Mouse (Mus musculus): ENCODE results near the gene Phf2. TPM values are rescaled to one million over a fixed set of nuclear protein-coding genes. Genes with fewer than 3 reads are reported as not detected.
A peak's percentile ranks its signal among the peaks of the same experiment; 100 is the strongest.

Phf2 gene
- polyA plus RNA-seq, 1 experiment from 2014 or later: 10.6 TPM

DNA sequence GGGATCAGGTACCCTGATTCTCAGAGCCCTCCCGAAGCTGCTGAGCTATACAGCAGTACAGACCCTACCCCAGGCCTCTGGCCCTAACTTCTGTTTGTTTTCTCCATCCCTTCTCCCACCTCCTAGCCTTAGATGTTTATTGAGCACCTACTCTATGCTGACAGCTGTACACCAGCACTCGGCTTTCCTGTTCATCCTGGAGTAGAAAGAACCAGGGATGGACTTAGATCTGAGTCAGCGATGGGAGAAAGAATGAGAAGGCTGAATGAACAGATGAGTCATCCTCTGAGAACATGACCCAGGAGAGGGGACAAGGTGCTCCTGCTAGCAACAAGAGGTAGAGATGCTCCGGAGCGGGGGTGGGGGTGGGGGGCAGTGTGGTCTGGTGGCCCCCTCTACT is 1.8 kb upstream of the Phf2 start:
- no peak overlapping the region for H3K4me3 ChIP-seq
- no peak for ATAC-seq
- 83% methylated on average over 5 of the region's 5 CpGs for WGBS
- no peak overlapping the region for H3K27ac ChIP-seq
- peak overlapping the region; percentile 99; the same call in 1 of the 2 replicates for H3K9ac ChIP-seq
- H3K9me3 ChIP-seq (replicated peaks): no peaks in the 10 kb centered on the region
- no peaks in the 10 kb centered on the region for H3K27me3 ChIP-seq
- H3K4me2 ChIP-seq: no peak overlapping the region
- peaks cover 34% of the 10 kb centered on the region for H3K4me1 ChIP-seq
- H3K36me3 ChIP-seq (ENCODE audit: poor library complexity, severe bottlenecking): peaks cover 9% of the 10 kb centered on the region; the same call in 1 of the 2 replicates

DNA sequence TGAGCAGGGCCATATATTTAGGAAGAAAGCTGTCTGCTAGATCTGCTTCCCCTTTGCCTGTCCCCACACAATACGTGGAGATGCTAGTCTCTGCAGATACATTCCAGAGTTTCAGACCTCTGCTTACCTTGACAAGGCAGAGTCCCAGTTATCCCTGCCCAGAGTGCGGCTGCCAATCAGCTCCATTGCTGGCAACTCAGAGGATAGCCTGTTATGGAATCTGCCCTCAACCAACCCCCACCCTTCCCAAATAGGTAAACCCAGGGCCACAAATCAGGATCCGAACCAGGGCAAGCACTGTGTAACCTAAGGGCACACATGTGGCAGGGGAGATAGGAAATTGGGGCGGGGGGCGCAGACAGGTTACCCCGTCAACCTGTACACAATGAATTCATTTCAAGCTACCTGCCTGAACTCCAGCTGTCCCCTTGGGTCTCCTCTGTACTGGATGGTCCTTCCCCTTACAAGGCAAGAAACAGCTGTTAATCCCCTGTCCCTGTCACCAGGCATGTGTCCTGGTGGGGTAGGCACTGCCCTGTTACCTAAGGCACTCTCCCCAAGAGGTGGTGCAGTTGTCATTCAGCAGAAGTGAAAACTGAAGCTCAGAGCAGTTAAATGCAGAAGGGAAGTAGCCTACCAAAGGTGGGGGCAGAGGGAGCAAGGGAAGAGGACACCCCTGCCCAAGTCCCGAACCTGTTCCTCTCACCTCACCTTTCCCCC is 1.1 kb upstream of the Phf2 start:
- Histone ChIP-seq H3K4me3 (peak overlapping the region; percentile 94), H3K27ac (no peak overlapping the region), H3K9ac (peak overlapping the region; percentile 99), H3K27me3 (no peaks in the 10 kb centered on the region), H3K9me3 (replicated peaks) (no peaks in the 10 kb centered on the region), H3K4me2 (peak overlapping the region; percentile 80), H3K4me1 (peaks cover 40% of the 10 kb centered on the region), H3K36me3 (ENCODE audit: poor library complexity, severe bottlenecking) (peaks cover 9% of the 10 kb centered on the region; the same call in 1 of the 2 replicates)
- peak; percentile 6; the same call in 1 of the 2 replicates for ATAC-seq
- WGBS: 69% methylated on average over 7 of the region's 7 CpGs

- peak overlapping the region; percentile 99 for H3K9ac ChIP-seq
- H3K9me3 ChIP-seq (replicated peaks): no peaks in the 10 kb centered on the region
- peak overlapping the region; percentile 90 for H3K4me2 ChIP-seq
- H3K27me3 ChIP-seq: no peaks in the 10 kb centered on the region
- 2% methylated on average over 63 of the region's 102 CpGs for WGBS
- peak overlapping the region; percentile 77 for H3K27ac ChIP-seq
- H3K4me1 ChIP-seq: peaks cover 48% of the 10 kb centered on the region
- peak; percentile 56 for ATAC-seq
- H3K36me3 ChIP-seq (ENCODE audit: poor library complexity, severe bottlenecking): no peaks in the 10 kb centered on the region
- H3K4me3 ChIP-seq: peak overlapping the region; percentile 94
Observed at GRCm38 (mm10) chr13:48869950-48870770, 759 bp downstream of the Phf2 start.

DNA sequence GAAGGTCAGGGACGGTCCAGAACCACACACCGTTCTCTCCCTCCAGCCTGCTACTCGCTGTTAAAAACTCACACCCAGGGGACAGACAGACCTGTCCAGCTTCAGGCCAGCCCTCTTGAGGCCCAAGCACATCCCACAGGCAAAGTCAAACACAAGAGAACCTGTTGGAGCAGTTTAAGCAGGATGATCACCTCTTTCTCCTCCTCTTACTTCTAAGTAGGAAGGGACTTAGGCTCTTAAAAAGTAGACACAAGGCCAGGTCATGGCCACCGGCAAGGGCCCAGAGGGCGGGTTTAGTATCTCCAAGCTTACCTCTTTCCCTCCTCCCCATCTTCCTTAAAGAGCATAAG is 1.3 kb downstream of the Phf2 start:
- Histone ChIP-seq H3K27ac (peak overlapping the region; percentile 77), H3K36me3 (ENCODE audit: poor library complexity, severe bottlenecking) (no peaks in the 10 kb centered on the region), H3K9me3 (replicated peaks) (no peaks in the 10 kb centered on the region), H3K4me1 (peaks cover 51% of the 10 kb centered on the region), H3K4me2 (peak overlapping the region; percentile 90), H3K9ac (peak overlapping the region; percentile 99), H3K27me3 (no peaks in the 10 kb centered on the region), H3K4me3 (peak overlapping the region; percentile 94)
- 14% methylated on average over 5 of the region's 5 CpGs for WGBS
- ATAC-seq: no peak

DNA sequence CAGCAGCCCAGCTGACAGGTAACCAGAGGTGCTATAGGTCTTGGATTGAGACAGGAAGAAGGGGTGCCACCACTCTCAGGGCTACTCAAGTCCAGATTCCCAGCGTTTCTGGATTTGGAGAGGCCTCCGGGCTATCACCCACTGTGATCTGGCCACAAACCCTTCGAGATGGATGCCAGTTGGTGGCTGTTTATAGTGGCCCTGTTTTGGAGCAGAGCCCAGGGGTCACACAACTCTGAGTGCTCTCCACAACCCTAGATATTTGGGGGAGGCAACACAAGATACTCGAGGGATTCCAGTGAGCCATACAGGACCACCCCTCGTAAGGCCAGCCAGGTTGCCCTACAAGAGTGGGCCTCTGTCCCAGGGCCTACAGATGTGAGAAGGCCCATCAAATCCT is 1.8 kb downstream of the Phf2 start:
- Histone ChIP-seq H3K9me3 (replicated peaks) (no peaks in the 10 kb centered on the region), H3K36me3 (ENCODE audit: poor library complexity, severe bottlenecking) (no peaks in the 10 kb centered on the region), H3K4me2 (peak overlapping the region; percentile 90), H3K27ac (0 out of 2 replicates have a peak overlapping the region, but pooled peaks have one; percentile 77), H3K4me3 (peak overlapping the region; percentile 94), H3K4me1 (peaks cover 51% of the 10 kb centered on the region), H3K27me3 (no peaks in the 10 kb centered on the region), H3K9ac (peak overlapping the region; percentile 99)
- WGBS: 14% methylated on average over 5 of the region's 5 CpGs
- ATAC-seq: no peak

DNA sequence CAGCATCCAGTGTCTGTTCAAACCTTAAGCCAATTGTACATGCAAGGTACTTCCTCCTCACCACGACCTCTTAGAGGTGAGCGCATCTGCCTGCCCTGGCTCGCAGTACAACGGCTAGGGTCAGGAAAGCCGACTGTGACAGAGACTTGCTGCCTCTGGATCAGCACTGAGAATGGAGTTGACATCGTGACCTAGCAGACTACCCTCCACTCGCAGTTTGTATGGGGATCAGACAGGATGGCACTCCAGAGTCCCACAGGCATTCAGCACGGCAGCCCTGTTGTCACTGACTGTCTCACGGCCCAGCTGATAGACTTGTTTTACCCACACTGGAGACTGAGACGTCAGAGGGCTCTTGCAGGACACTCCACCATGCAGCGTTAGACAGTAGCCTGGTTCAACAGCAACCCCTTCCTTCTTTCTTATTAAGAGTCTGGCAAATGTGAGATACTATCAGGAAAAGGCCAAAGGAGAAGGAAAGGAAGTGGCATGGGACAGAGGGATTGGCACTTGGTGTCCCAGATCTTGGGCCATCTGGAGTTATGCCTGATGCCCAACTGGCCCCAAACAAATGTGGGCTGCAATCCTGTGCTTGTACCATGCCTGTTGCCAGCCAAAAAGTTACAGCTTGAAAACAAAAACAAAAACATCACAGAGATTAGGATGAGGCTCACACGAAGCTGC is 6.1 kb downstream of the Phf2 start:
- H3K9me3 ChIP-seq (replicated peaks): 0 out of 2 replicates have a peak, but pooled peaks cover 4% of the 10 kb centered on the region
- no peak overlapping the region for H3K4me2 ChIP-seq
- peaks cover 45% of the 10 kb centered on the region for H3K4me1 ChIP-seq
- H3K9ac ChIP-seq: no peak overlapping the region
- no peak overlapping the region for H3K4me3 ChIP-seq
- ATAC-seq: no peak
- WGBS: 81% methylated on average over 12 of the region's 12 CpGs
- H3K27ac ChIP-seq: no peak overlapping the region
- H3K36me3 ChIP-seq (ENCODE audit: poor library complexity, severe bottlenecking): no peaks in the 10 kb centered on the region
- H3K27me3 ChIP-seq: no peaks in the 10 kb centered on the region

DNA sequence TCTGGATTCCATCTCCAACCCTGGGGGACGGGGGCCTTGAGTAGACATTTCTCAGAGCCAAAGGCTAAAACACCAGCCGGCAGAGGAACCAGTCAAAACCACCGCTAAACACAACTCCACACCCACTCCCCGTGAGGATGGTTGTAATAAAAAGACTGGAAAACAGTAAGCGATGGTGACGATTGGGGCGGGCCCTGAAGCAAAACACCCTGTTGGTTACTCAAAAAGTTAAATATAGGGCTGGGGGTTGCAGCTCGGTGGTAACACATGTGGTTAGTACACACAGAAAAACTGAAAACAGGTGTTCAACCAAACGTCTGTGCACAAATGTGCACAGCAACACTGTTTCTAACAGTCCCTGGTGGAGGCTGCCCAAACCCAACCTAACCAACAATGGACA is 7.4 kb downstream of the Phf2 start:
- no peak overlapping the region for H3K4me2 ChIP-seq
- 0 out of 2 replicates have a peak, but pooled peaks cover 4% of the 10 kb centered on the region for H3K9me3 ChIP-seq (replicated peaks)
- no peak overlapping the region for H3K27ac ChIP-seq
- H3K27me3 ChIP-seq: no peaks in the 10 kb centered on the region
- no peak for ATAC-seq
- no peak overlapping the region for H3K9ac ChIP-seq
- H3K4me1 ChIP-seq: peaks cover 43% of the 10 kb centered on the region
- no peak overlapping the region for H3K4me3 ChIP-seq
- 82% methylated on average over 9 of the region's 9 CpGs for WGBS
- H3K36me3 ChIP-seq (ENCODE audit: poor library complexity, severe bottlenecking): no peaks in the 10 kb centered on the region

GRCm38 (mm10) chr13:48861913-48862312 is 9.0 kb downstream of the Phf2 start:
- H3K36me3 ChIP-seq (ENCODE audit: poor library complexity, severe bottlenecking): no peaks in the 10 kb centered on the region
- H3K27ac ChIP-seq: no peak overlapping the region
- H3K27me3 ChIP-seq: no peaks in the 10 kb centered on the region
- peaks cover 43% of the 10 kb centered on the region for H3K4me1 ChIP-seq
- no peak for ATAC-seq
- H3K9me3 ChIP-seq (replicated peaks): 0 out of 2 replicates have a peak, but pooled peaks cover 4% of the 10 kb centered on the region
- H3K4me3 ChIP-seq: no peak overlapping the region
- H3K9ac ChIP-seq: no peak overlapping the region
- 100% methylated on average over 1 of the region's 1 CpGs for WGBS
- H3K4me2 ChIP-seq: no peak overlapping the region

DNA sequence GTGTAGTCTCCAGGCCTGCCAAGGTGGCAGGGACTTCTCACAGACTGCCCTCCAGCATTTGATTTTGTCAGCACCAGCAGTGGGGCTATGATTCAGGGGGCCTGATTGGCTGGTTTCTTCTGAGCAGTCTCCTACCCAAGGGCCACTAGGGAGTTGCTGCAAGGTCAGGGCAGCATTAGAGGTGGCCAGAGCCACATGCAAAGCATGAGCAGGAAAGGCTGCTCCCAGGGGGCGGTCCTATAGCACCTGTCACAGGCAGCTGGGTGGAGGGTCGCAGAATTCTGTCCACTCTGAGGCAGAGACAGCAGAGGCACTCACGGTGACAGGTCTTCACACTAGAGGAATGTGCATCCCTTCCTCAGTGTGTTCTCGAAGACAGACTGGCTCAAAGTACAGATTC is 12.1 kb downstream of the Phf2 start:
- peak overlapping the region; percentile 10; the same call in 1 of the 2 replicates for H3K9ac ChIP-seq
- H3K9me3 ChIP-seq (replicated peaks): 0 out of 2 replicates have a peak, but pooled peaks cover 4% of the 10 kb centered on the region
- WGBS: 71% methylated on average over 4 of the region's 4 CpGs
- H3K27me3 ChIP-seq: no peaks in the 10 kb centered on the region
- no peak overlapping the region for H3K4me3 ChIP-seq
- no peak overlapping the region for H3K27ac ChIP-seq
- H3K4me1 ChIP-seq: peaks cover 54% of the 10 kb centered on the region
- no peak for ATAC-seq
- no peaks in the 10 kb centered on the region for H3K36me3 ChIP-seq (ENCODE audit: poor library complexity, severe bottlenecking)
- no peak overlapping the region for H3K4me2 ChIP-seq

GRCm38 (mm10) chr13:48858054-48858453 is 12.9 kb downstream of the Phf2 start:
- H3K4me2 ChIP-seq: no peak overlapping the region
- 0 out of 2 replicates have a peak, but pooled peaks cover 4% of the 10 kb centered on the region for H3K9me3 ChIP-seq (replicated peaks)
- 59% methylated on average over 6 of the region's 6 CpGs for WGBS
- no peak overlapping the region for H3K4me3 ChIP-seq
- no peak for ATAC-seq
- H3K36me3 ChIP-seq (ENCODE audit: poor library complexity, severe bottlenecking): no peaks in the 10 kb centered on the region
- peak overlapping the region; percentile 10; the same call in 1 of the 2 replicates for H3K9ac ChIP-seq
- peaks cover 55% of the 10 kb centered on the region for H3K4me1 ChIP-seq
- H3K27me3 ChIP-seq: no peaks in the 10 kb centered on the region
- H3K27ac ChIP-seq: 0 out of 2 replicates have a peak overlapping the region, but pooled peaks have one; percentile 7

- 41% methylated on average over 7 of the region's 7 CpGs for WGBS
- Histone ChIP-seq H3K9ac (no peak overlapping the region), H3K4me3 (no peak overlapping the region), H3K27ac (0 out of 2 replicates have a peak overlapping the region, but pooled peaks have one; percentile 7), H3K4me2 (no peak overlapping the region), H3K4me1 (peaks cover 55% of the 10 kb centered on the region), H3K9me3 (replicated peaks) (0 out of 2 replicates have a peak, but pooled peaks cover 4% of the 10 kb centered on the region), H3K36me3 (ENCODE audit: poor library complexity, severe bottlenecking) (no peaks in the 10 kb centered on the region), H3K27me3 (no peaks in the 10 kb centered on the region)
- no peak for ATAC-seq
Observed at GRCm38 (mm10) chr13:48857246-48857932, 13.5 kb downstream of the Phf2 start.
